Mouse (Mus musculus): Measurements from ENCODE around the gene Ppp6r1. TPM values are rescaled to one million over a fixed set of nuclear protein-coding genes. Genes with fewer than 3 reads are reported as not detected.
"Not testable (repeated sequence)": the region's sequence is repeated elsewhere in the genome, so short reads cannot be mapped to it uniquely, and the experiment has no call there.

The Ppp6r1 gene
- total RNA-seq, 2 experiments from 2014 or later = 53.0 to 58.1 TPM

DNA sequence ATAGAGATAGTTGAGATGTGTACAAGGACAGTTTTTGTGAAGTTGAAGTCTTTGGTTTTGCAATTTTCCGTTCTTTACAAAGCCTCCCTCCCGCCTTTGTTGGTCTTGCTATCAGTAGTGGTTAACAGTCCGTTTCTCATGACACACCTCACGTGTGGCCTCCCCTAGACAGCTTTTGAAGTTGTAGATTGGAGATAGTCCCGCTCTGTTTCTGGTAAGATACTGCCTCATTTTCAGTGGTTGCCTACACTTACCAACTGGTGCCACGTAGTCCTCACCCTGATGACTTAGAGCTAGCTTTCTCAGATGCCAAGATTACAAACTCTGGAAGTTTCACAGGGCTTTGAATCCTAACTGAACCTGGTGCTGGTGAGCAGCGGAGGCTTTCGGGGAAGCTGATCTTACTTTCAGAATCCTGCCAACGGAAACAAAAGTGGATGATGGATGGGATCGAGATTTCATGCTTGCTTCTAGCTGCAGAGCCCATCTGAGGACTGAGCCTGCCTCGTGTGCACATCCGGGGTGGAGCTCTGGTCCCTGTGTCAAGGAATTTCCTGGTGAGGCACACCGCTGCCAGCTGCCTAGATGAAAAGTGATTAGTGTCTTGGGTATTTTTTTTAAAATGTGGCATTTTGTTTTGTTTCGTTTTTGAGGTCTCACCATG is 44.9 kb downstream of the Ppp6r1 start:
- DNase-seq = no peak

DNA sequence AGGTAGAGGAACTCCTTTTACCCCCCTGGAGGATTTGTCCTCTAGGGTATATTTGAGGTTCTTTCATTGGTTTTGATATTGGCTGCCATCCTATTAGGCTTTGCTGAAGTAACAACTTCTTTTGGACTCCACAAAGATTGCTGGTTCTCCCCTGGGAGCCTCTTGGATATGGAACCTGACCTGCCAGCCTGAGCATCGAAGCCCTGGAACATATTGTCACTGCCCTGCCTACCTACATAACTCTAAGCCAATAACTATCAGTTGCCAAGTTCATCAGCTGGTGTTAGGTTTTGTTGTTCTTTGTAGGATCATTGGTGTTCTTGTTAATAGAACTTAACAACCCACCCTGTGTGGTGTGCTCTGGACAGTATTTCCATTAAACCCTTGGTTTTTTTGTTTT is 45.9 kb downstream of the Ppp6r1 start:
- no peak for DNase-seq

DNA sequence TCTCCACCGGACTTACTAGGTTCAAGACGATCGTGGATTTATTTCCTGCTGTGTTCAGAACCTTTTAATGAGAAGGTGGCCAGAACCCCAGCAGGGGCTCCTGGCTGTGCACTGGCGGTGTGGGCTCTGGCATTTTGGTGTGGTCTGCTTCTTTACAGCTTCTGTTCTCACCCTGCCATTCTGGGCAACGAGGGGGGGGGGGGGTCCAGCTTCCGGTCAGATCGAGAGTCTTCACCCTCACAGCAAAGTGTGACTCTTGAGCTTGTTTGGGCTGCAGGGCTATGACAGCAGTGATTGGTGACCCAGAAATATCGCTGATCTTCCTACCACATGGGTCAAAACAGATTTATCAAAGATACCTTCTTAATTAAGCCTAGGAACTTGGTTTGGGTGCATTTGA is 46.4 kb downstream of the Ppp6r1 start:
- DNase-seq = no peak

DNA sequence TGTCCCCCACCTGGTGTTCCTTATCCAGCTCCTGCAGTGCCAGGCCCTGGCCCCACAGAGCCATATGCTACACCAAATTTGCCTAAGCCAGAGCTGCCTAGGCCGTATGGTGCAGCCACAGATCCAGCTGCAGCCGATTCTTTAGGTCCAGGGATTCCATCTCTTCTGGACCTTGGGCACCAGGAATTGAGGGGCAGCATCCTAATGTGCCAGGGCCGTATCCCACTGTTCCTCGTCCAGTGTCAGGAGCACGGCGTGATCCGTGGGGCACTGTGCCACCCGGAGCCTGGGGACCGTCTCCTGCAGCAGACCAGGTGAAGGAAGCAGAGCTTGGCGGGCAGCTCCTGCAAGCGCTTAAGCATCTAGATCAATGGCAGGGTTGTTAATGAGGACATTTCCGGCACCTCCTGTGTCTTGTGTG is 46.9 kb downstream of the Ppp6r1 start:
- DNase-seq = no peak

DNA sequence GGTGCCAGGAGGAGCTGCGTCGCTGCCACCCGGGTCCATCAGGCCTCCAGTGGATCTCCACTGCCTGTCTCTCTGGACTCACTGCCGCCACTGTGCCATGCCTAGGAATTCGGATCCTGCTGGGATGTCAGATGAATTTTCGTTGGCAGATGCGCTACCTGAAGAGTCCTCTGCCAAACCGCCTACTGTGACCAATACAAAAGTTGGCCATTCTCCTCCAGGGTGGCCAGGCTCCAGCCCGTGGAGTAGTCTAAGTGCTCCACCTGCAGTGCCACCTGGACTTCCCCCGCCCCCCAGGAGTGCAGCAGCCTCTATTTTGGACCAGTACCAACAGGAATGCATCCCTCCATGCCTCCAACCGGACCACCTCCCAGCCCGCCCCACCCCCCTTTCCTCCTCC is 47.3 kb downstream of the Ppp6r1 start:
- no peak for DNase-seq

DNA sequence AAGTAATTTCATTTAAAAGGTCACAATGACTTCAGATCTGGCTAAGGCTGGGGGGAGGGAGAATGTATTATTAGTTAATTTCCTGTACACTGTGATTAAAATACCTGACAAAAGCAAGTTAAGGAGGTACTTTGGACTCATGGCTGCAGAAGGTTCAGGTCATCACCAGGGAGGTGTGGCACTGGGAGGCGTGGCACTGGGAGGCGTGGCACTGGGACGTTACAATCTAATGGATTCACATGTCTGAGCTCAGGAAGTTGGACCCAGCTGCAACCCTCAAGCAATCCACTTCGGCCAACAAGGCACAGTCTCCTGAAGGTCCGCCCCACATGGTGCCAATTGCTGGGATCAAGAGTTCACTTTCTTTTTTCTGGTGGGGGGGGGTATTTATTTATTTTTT is 50.8 kb downstream of the Ppp6r1 start:
- no peak for DNase-seq

DNA sequence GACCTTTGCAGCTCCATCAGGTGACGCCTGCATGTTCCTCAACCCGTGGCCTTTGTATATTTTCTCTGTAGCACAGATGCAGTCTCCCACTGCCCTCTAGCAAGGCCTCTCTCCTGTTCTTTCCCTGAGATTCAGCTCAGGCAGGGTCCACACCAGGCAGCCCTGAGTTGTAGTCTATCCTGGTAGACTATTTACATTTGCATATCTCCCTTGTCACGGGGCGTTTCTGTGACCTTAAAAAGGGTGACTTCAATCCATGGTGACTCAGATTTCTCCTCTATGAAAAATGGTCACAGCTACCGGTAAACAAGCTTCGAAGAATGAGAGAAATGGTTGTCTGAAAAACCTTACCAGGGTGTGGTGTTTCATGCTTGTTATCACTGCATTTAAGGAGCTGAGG is 54.9 kb downstream of the Ppp6r1 start, which contains the start of gene Ptprh:
TSS of gene Ptprh (minus strand) at position 169 of the 400 bp plus-strand sequence.
- no peak for DNase-seq

DNA sequence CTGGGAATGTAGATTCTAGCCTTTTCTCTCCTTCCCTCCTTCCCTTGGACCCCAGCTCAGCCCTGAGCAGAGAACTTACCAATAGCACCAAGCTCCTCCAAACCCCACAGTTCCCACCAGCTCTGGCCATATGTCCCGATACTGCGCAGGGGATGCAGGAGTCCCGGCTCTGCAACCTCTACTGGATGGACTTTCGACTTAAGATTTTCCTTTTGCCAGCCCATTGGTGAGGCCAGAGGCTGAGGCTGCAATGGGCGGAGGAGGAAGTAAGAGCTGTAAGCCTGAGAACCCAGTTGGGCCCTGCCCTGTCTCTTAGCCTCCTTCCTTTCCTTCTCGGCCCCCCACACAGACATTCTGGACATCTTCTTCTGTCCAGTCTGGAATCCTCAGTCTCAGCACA is 55.9 kb downstream of the Ppp6r1 start:
- DNase-seq = no peak

DNA sequence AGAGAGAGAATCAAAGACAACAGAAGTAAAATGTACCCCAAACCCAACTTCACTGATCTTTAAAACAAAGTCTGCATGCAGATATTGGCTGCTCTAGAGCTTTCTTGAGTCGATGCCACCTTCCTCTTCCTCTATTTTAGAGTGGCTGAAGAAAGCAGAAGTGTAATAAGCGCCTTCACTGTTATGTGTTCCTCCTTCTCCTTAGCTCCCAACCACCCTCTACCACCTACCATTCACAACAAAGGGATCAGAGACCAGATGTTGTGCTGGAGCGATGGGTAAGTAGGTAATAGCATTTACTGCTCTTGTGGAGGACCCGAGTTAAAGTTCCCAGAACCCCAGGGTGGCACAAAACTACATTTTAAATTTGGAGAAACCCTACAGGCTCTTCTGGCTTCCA is 61.8 kb downstream of the Ppp6r1 start:
- not testable (repeated sequence) for DNase-seq

Other genes with a start within 250 kb of the Ppp6r1 start
- 10 to 100 TPM; 14.3 to 18.9 TPM for gene Rdh13, start 213.4 kb downstream of the Ppp6r1 start, total RNA-seq (2021)
- 1 to 10 TPM; 2.2 to 3.5 TPM for gene Eps8l1, start 198.3 kb downstream of the Ppp6r1 start, total RNA-seq (2021)
- 10 to 100 TPM; 37.9 to 52.6 TPM for gene Ppp1r12c, start 157.3 kb downstream of the Ppp6r1 start, total RNA-seq (2021)
- 100 to 1,000 TPM; 288 to 386 TPM for gene Tnnt1, start 142.6 kb downstream of the Ppp6r1 start, total RNA-seq (2021)
- gene Tnni3, start 134.8 kb downstream of the Ppp6r1 start, total RNA-seq (2021) = 1 to 10 TPM; 1.4 to 2.3 TPM
- under 1 TPM; 0.14 to 0.23 TPM for gene Dnaaf3, start 126.6 kb downstream of the Ppp6r1 start, total RNA-seq (2021)
- gene Syt5, start 111.5 kb downstream of the Ppp6r1 start, total RNA-seq (2021) = under 1 TPM; 0.16 to 0.25 TPM
- not detected for gene Ptprh, start 55.0 kb downstream of the Ppp6r1 start, total RNA-seq (2021)
- gene Tmem86b, start 27.6 kb downstream of the Ppp6r1 start, total RNA-seq (2021) = 1 to 10 TPM; 4.6 to 5.2 TPM
- 10 to 100 TPM; 22.1 to 23.3 TPM for gene Hspbp1, start 26.0 kb upstream of the Ppp6r1 start, total RNA-seq (2021)
- gene Brsk1, start 31.6 kb upstream of the Ppp6r1 start, total RNA-seq (2021) = 1 to 10 TPM; 3.3 to 4.6 TPM
- under 1 TPM in 1 of 2 experiments, not detected in 1; 0.27 TPM for gene Tmem150b, start 66.2 kb upstream of the Ppp6r1 start, total RNA-seq (2021)
- 10 to 100 TPM; 20.6 to 34.1 TPM for gene Kmt5c, start 81.1 kb upstream of the Ppp6r1 start, total RNA-seq (2021)
- gene Cox6b2, start 94.1 kb upstream of the Ppp6r1 start, total RNA-seq (2021) = 1 to 10 TPM; 4.3 to 5.4 TPM
- not detected for gene Fam71e2, start 112.3 kb upstream of the Ppp6r1 start, total RNA-seq (2021)
- gene Il11, start 123.8 kb upstream of the Ppp6r1 start, total RNA-seq (2021) = under 1 TPM; 0.20 to 0.31 TPM
- gene Tmem190, start 123.9 kb upstream of the Ppp6r1 start, total RNA-seq (2021) = not detected
- gene Tmem238, start 130.6 kb upstream of the Ppp6r1 start, total RNA-seq (2021) = 1 to 10 TPM; 3.5 to 6.3 TPM
- 100 to 1,000 TPM; 796 to 873 TPM for gene Rpl28, start 133.9 kb upstream of the Ppp6r1 start, total RNA-seq (2021)
- 100 to 1,000 TPM in 1 of 2 experiments, 10 to 100 TPM in 1; 91.1 to 107 TPM for gene Ube2s, start 153.6 kb upstream of the Ppp6r1 start, total RNA-seq (2021)
- under 1 TPM; 0.12 to 0.18 TPM for gene Shisa7, start 185.7 kb upstream of the Ppp6r1 start, total RNA-seq (2021)
- 1 to 10 TPM; 1.9 to 4.3 TPM for gene Isoc2b, start 211.2 kb upstream of the Ppp6r1 start, total RNA-seq (2021)
- gene Isoc2a, start 218.1 kb upstream of the Ppp6r1 start, total RNA-seq (2021) = 10 to 100 TPM; 13.3 to 14.3 TPM
- gene Gm36210, start 247.5 kb upstream of the Ppp6r1 start, total RNA-seq (2021) = under 1 TPM in 1 of 2 experiments, not detected in 1; 0.19 TPM